Mouse (Mus musculus): Measurements from ENCODE around the gene Dcaf6. TPM values are rescaled to one million over a fixed set of nuclear protein-coding genes. Genes with fewer than 3 reads are reported as not detected.

Gene Dcaf6
- polyA plus RNA-seq, 1 experiment: 73.1 TPM

DNA sequence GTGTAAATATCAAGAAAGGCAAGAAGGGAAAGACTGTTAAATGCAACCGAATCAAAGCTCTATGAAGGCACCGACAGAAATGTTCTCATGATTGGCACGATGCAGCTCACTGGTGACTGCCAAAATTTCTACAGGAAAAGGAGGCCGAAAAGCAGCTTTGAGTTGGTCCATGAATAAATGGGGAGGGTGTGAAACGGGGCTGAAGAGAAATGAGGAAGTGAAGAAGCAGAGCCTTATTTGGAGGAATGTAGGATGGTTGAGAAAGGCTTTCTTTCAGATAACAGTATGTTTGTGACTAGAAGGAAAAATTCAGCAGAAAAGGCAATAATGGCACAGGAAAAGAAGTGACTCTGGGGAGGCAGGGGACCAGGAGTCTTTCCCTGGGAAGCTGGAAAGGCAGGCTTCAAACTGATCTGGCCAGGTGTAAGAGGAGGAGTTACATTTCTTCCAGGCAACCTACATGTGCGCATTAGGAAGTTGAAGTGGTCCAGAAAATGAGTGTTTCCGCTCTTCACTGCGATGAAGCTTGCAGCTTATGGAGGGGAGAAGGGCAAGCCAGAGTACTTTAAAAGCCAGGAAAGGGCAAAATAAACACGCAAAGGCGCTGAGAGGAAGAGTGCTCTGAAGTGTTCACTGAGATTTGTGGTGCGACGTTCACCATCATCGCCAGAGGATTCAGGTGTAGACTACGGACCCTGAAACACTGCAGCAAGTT, 74.3 kb downstream of the Dcaf6 start:
- no peaks in the 10 kb centered on the region for H3K4me1 ChIP-seq (ENCODE audit: control insufficient read depth, insufficient read depth, low read length)
- TF ChIP-seq CTCF (IDR thresholded peaks at IDR 0.05; ENCODE audit: extremely low read depth, insufficient read depth, low read length): no peak
- TF ChIP-seq POLR2A (IDR thresholded peaks at IDR 0.05; ENCODE audit: extremely low read depth, insufficient read depth, low read length): no peak
- no peak overlapping the region for H3K27ac ChIP-seq (ENCODE audit: insufficient read depth, low read length)
- H3K4me3 ChIP-seq (ENCODE audit: insufficient read depth, low read length): no peak overlapping the region

DNA sequence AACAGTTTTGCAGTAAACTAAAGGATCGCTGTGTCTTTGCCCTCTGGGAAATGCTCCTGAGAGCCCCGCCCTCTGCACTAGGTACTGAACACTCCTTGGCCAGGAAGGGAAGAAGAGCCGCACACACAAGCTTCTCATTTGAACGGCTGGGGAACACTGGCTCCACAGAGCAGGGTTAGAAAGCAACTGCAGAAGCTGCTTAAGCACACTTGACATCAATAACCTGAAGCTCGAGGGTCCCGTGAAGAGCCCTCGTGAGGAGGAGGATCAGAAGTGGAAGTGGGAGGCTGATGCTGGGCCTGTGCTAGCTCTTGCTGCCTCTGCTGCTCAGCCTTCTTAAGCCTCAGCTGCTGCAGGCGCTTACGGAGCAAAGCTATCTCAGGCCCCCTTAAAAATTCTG, 86.4 kb downstream of the Dcaf6 start:
- no peak overlapping the region for H3K4me3 ChIP-seq (ENCODE audit: insufficient read depth, low read length)
- H3K27ac ChIP-seq (ENCODE audit: insufficient read depth, low read length): no peak overlapping the region
- H3K4me1 ChIP-seq (ENCODE audit: control insufficient read depth, insufficient read depth, low read length): no peaks in the 10 kb centered on the region
- no peak for TF ChIP-seq CTCF (IDR thresholded peaks at IDR 0.05; ENCODE audit: extremely low read depth, insufficient read depth, low read length)
- no peak for TF ChIP-seq POLR2A (IDR thresholded peaks at IDR 0.05; ENCODE audit: extremely low read depth, insufficient read depth, low read length)

DNA sequence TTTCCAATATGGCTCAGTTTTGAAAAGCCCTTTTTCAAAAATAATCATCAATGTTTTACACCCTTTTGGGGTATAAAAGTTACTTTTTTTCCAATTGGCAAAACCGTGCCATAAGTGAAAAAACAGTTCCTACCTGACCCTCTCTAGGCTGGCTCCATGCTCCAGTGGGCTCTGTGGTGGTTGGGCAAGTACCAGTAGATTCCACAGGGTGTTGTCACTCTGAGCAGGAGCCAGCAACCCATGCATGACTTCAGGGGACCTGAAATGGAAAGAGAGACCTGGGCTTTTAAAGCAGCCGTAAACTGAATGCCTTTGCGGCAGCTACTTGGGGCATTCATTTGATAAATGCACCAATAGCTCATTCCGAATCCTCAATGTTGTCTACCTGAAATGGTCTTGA, 89.3 kb downstream of the Dcaf6 start:
- Histone ChIP-seq H3K4me3 (ENCODE audit: insufficient read depth, low read length) (no peak overlapping the region), H3K4me1 (ENCODE audit: control insufficient read depth, insufficient read depth, low read length) (no peaks in the 10 kb centered on the region), H3K27ac (ENCODE audit: insufficient read depth, low read length) (no peak overlapping the region)
- TF ChIP-seq POLR2A (IDR thresholded peaks at IDR 0.05; ENCODE audit: extremely low read depth, insufficient read depth, low read length) (no peak), CTCF (IDR thresholded peaks at IDR 0.05; ENCODE audit: extremely low read depth, insufficient read depth, low read length) (no peak)

DNA sequence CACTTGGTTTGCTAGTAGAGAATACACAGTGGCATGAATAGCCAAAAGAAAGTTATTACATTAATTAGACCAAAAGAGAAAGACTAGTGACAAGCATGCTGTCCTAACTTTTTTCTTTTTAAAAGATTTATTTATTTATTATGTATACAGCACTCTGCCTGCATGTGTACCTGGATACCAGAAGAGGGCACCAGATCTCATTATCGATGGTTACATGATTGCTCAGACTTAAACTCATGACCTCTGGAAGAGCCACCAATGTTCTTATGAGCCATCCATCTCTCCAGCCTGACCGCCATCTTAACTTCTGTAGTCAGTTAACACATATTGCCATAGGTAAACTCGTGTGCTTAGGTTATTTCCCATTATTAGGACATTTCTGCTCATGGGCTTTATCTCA, 95.2 kb downstream of the Dcaf6 start:
- no peak overlapping the region for H3K27ac ChIP-seq (ENCODE audit: insufficient read depth, low read length)
- H3K4me3 ChIP-seq (ENCODE audit: insufficient read depth, low read length): no peak overlapping the region
- no peaks in the 10 kb centered on the region for H3K4me1 ChIP-seq (ENCODE audit: control insufficient read depth, insufficient read depth, low read length)
- no peak for TF ChIP-seq CTCF (IDR thresholded peaks at IDR 0.05; ENCODE audit: extremely low read depth, insufficient read depth, low read length)
- no peak for TF ChIP-seq POLR2A (IDR thresholded peaks at IDR 0.05; ENCODE audit: extremely low read depth, insufficient read depth, low read length)

DNA sequence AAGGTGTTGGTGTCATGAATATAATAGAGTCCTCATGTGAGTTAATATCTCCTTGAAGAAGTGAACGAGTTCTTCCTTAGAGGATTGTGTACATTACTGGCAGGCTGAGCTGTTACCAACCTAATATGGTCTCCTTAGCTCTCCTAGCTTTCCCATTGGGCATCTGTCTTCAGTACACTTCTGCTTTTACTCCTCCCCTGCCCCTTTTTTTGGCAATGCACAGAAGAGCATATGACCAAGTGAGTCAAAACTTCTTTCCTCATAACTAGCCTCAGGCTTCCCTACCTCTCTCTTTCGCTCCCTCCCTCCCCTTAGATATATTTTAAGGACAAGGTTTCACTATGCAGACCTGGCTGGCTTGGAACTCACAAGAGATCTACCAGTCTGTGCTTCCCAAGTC, 97.0 kb downstream of the Dcaf6 start:
- TF ChIP-seq CTCF (IDR thresholded peaks at IDR 0.05; ENCODE audit: extremely low read depth, insufficient read depth, low read length) (no peak), POLR2A (IDR thresholded peaks at IDR 0.05; ENCODE audit: extremely low read depth, insufficient read depth, low read length) (no peak)
- H3K4me1 ChIP-seq (ENCODE audit: control insufficient read depth, insufficient read depth, low read length): no peaks in the 10 kb centered on the region
- H3K4me3 ChIP-seq (ENCODE audit: insufficient read depth, low read length): no peak overlapping the region
- no peak overlapping the region for H3K27ac ChIP-seq (ENCODE audit: insufficient read depth, low read length)

GRCm38 (mm10) chr1:165356347-165356746, 103.9 kb downstream of the Dcaf6 start:
- TF ChIP-seq POLR2A (IDR thresholded peaks at IDR 0.05; ENCODE audit: extremely low read depth, insufficient read depth, low read length): no peak
- TF ChIP-seq CTCF (IDR thresholded peaks at IDR 0.05; ENCODE audit: extremely low read depth, insufficient read depth, low read length): no peak
- Histone ChIP-seq H3K27ac (ENCODE audit: insufficient read depth, low read length) (no peak overlapping the region), H3K4me3 (ENCODE audit: insufficient read depth, low read length) (no peak overlapping the region), H3K4me1 (ENCODE audit: control insufficient read depth, insufficient read depth, low read length) (no peaks in the 10 kb centered on the region)

DNA sequence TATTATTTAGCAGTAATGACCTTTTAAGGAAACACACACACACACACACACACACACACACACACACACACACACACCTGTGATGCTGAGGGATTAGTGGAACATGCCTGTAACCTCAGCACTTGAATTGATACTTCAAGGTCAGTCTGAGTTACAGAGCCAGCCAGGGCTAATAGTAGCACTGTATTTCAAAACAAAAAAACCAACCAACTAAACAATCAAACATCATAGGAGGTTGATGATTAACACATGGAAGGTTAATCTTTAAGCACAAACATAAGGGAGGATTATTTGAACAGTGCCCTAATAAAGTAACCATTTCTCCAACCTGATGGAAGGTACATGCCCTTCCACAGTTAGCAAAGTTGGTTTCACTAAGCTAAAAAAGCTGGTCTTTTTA, 111.6 kb downstream of the Dcaf6 start:
- no peaks in the 10 kb centered on the region for H3K4me1 ChIP-seq (ENCODE audit: control insufficient read depth, insufficient read depth, low read length)
- TF ChIP-seq CTCF (IDR thresholded peaks at IDR 0.05; ENCODE audit: extremely low read depth, insufficient read depth, low read length) (no peak), POLR2A (IDR thresholded peaks at IDR 0.05; ENCODE audit: extremely low read depth, insufficient read depth, low read length) (no peak)
- no peak overlapping the region for H3K27ac ChIP-seq (ENCODE audit: insufficient read depth, low read length)
- no peak overlapping the region for H3K4me3 ChIP-seq (ENCODE audit: insufficient read depth, low read length)

GRCm38 (mm10) chr1:165344453-165344852, 115.8 kb downstream of the Dcaf6 start:
- Histone ChIP-seq H3K27ac (ENCODE audit: insufficient read depth, low read length) (no peak overlapping the region), H3K4me1 (ENCODE audit: control insufficient read depth, insufficient read depth, low read length) (no peaks in the 10 kb centered on the region), H3K4me3 (ENCODE audit: insufficient read depth, low read length) (no peak overlapping the region)
- no peak for TF ChIP-seq CTCF (IDR thresholded peaks at IDR 0.05; ENCODE audit: extremely low read depth, insufficient read depth, low read length)
- TF ChIP-seq POLR2A (IDR thresholded peaks at IDR 0.05; ENCODE audit: extremely low read depth, insufficient read depth, low read length): no peak

- no peaks in the 10 kb centered on the region; the same call in 1 of the 2 replicates for H3K4me1 ChIP-seq (ENCODE audit: control insufficient read depth, insufficient read depth, low read length)
- no peak overlapping the region for H3K27ac ChIP-seq (ENCODE audit: insufficient read depth, low read length)
- TF ChIP-seq POLR2A (IDR thresholded peaks at IDR 0.05; ENCODE audit: extremely low read depth, insufficient read depth, low read length) (no peak), CTCF (IDR thresholded peaks at IDR 0.05; ENCODE audit: extremely low read depth, insufficient read depth, low read length) (no peak)
- H3K4me3 ChIP-seq (ENCODE audit: insufficient read depth, low read length): no peak overlapping the region
These were observed 118.1 kb downstream of the Dcaf6 start for GRCm38 (mm10) chr1:165342126-165342525.

GRCm38 (mm10) chr1:165332797-165333196, 127.5 kb downstream of the Dcaf6 start:
- H3K4me1 ChIP-seq (ENCODE audit: control insufficient read depth, insufficient read depth, low read length): no peaks in the 10 kb centered on the region

More at GRCm38 (mm10) chr1:165332797-165333196, 127.5 kb downstream of the Dcaf6 start:
- no peak for TF ChIP-seq POLR2A (IDR thresholded peaks at IDR 0.05; ENCODE audit: extremely low read depth, insufficient read depth, low read length)
- no peak for TF ChIP-seq CTCF (IDR thresholded peaks at IDR 0.05; ENCODE audit: extremely low read depth, insufficient read depth, low read length)
- no peak overlapping the region for H3K4me3 ChIP-seq (ENCODE audit: insufficient read depth, low read length)
- H3K27ac ChIP-seq (ENCODE audit: insufficient read depth, low read length): no peak overlapping the region
